Mouse (Mus musculus): ENCODE measurements around the gene Map2k5.

GRCm38 (mm10) chr9:63331246-63331645 is 46.5 kb downstream of the Map2k5 start:
- TF ChIP-seq CTCF (IDR thresholded peaks at IDR 0.05; ENCODE audit: borderline replicate concordance, insufficient read depth, low read length): no peak
- TF ChIP-seq POLR2A (IDR thresholded peaks at IDR 0.05; ENCODE audit: low read depth, low read length): no peak
